Comparison of ENCODE assay signal across 22 mouse cellular contexts in the genomic region with DNA sequence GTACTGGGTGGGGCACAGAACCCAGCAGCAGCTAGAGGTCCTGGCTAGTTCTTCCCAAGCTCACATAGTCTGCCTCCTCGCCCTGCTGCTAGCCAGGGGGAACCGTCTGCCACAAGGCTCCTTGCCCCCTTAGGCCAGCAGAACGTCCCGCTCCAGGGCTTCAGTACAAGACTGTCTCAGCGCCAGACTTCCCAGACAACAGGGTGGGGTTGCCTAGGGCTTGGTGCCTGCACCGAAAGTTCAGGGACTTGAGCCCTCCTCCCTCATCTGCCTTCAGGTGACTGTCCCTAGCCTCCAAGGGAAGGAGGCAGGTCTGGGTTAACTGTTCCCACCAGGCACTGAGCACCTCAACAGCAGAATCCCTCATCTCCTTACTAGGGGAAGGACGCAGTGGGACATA. TPM values are rescaled to one million over a fixed set of nuclear protein-coding genes. Genes with fewer than 3 reads are reported as not detected.
DNase-seq lines count a peak whose midpoint lies in the region; ATAC-seq and TF ChIP-seq lines count a peak whose summit lies in the region.
"Had no signal": no experiment of that assay in that cellular context is flagged by ENCODE, and none has a peak within 500 bp of the region (broad histone marks: within the 10 kb centered on the region; RNA-seq: fewer than 3 reads in every experiment).

No protein-coding gene starts in this region.

- H3K27me3 ChIP-seq in forebrain, embryonic 11.5 days (ENCODE audit: control insufficient read depth, insufficient read depth, low read length): no peaks in the 10 kb centered on the region
- no peaks in the 10 kb centered on the region for H3K27me3 ChIP-seq in forebrain, embryonic 16.5 days (replicated peaks; ENCODE audit: control insufficient read depth, insufficient read depth, low read length)
- no peaks in the 10 kb centered on the region for H3K27me3 ChIP-seq in embryonic facial prominence, embryonic 10.5 days (replicated peaks; ENCODE audit: low read depth, poor library complexity, severe bottlenecking)
- H3K27me3 ChIP-seq: hindbrain, embryonic 15.5 days; limb, embryonic 13.5 days; liver, embryonic 15.5 days; neural tube, embryonic 13.5 days had no signal

- H3K4me3 ChIP-seq in forebrain, embryonic 11.5 days (ENCODE audit: low read depth, low read length): no peak overlapping the region
- H3K4me3 ChIP-seq in forebrain, embryonic 16.5 days (replicated peaks; ENCODE audit: low read length): no peak overlapping the region
- no peak overlapping the region for H3K4me3 ChIP-seq in lung, adult 2 months (replicated peaks; ENCODE audit: extremely low read depth, low read depth, low read length)
- H3K4me3 ChIP-seq in embryonic facial prominence, embryonic 10.5 days: no peak overlapping the region
- H3K4me3 ChIP-seq: hindbrain, embryonic 15.5 days; limb, embryonic 13.5 days; liver, embryonic 15.5 days; megakaryocyte, embryonic 14.5 days; neural tube, embryonic 13.5 days had no signal

- no peak overlapping the region for H3K4me2 ChIP-seq in forebrain, embryonic 11.5 days (ENCODE audit: low read depth, low read length, severe bottlenecking)
- H3K4me2 ChIP-seq in forebrain, embryonic 16.5 days (ENCODE audit: low read length): no peak overlapping the region
- H3K4me2 ChIP-seq: hindbrain, embryonic 15.5 days; limb, embryonic 13.5 days; liver, embryonic 15.5 days; neural tube, embryonic 13.5 days had no signal

- H3K27ac ChIP-seq in forebrain, embryonic 11.5 days (ENCODE audit: low read depth, low read length): no peak overlapping the region
- no peak overlapping the region for H3K27ac ChIP-seq in forebrain, embryonic 16.5 days (ENCODE audit: low read length)
- peak overlapping the region; percentile 36; the same call in 1 of the 2 replicates for H3K27ac ChIP-seq in embryonic facial prominence, embryonic 10.5 days (replicated peaks)
- H3K27ac ChIP-seq: hindbrain, embryonic 15.5 days; limb, embryonic 13.5 days; liver, embryonic 15.5 days; neural tube, embryonic 13.5 days had no signal

- no peaks in the 10 kb centered on the region for H3K4me1 ChIP-seq in forebrain, embryonic 11.5 days (replicated peaks; ENCODE audit: control insufficient read depth, insufficient read depth, low read length)
- no peaks in the 10 kb centered on the region for H3K4me1 ChIP-seq in forebrain, embryonic 16.5 days (replicated peaks; ENCODE audit: control insufficient read depth, insufficient read depth, low read length)
- H3K4me1 ChIP-seq in lung, adult 2 months (ENCODE audit: control insufficient read depth, insufficient read depth, low read length): peaks cover 41% of the 10 kb centered on the region
- peaks cover 44% of the 10 kb centered on the region for H3K4me1 ChIP-seq in embryonic facial prominence, embryonic 10.5 days

- no peak for TF ChIP-seq POLR2A in lung, adult 2 months (IDR thresholded peaks at IDR 0.05; ENCODE audit: borderline replicate concordance, extremely low read depth, low read depth, low read length)

- ATAC-seq in forebrain, embryonic 11.5 days (replicated peaks; ENCODE audit: low FRiP score): no peak
- no peak for ATAC-seq in forebrain, embryonic 16.5 days
- no peak for ATAC-seq in frontal cortex, adult (ENCODE audit: low TSS enrichment)
- ATAC-seq: forebrain, embryonic 14.5 days had no signal

- H3K9me3 ChIP-seq in forebrain, embryonic 11.5 days (ENCODE audit: control insufficient read depth, low read length): no peaks in the 10 kb centered on the region
- no peaks in the 10 kb centered on the region for H3K9me3 ChIP-seq in forebrain, embryonic 16.5 days (ENCODE audit: control insufficient read depth, low read length)
- no peaks in the 10 kb centered on the region for H3K9me3 ChIP-seq in embryonic facial prominence, embryonic 10.5 days
- H3K9me3 ChIP-seq: hindbrain, embryonic 15.5 days; limb, embryonic 13.5 days; liver, embryonic 15.5 days; megakaryocyte, embryonic 14.5 days; neural tube, embryonic 13.5 days had no signal

- DNase-seq in forebrain, embryonic 11.5 days (ENCODE audit: low spot score): peak; percentile 39
- peak; percentile 29 for DNase-seq in lung, postnatal 10 days
- no peak for DNase-seq in lung, adult 2 months
- no peak for DNase-seq in embryonic facial prominence, embryonic 10.5 days (ENCODE audit: low spot score)
- peak; percentile 36 for DNase-seq in thymus, postnatal 14 days
- no peak for DNase-seq in Muller cell, postnatal 12 days (ENCODE audit: inconsistent ontology term)
- DNase-seq: adrenal gland, postnatal 36 days; cerebellum, adult 9-10 months; kidney, adult 18-20 months; kidney, postnatal 10 days; lung, postnatal 14 days had no signal

- 76% methylated on average over 7 of the region's 7 CpGs for WGBS in forebrain, embryonic 11.5 days
- 80% methylated on average over 7 of the region's 7 CpGs for WGBS in forebrain, embryonic 16.5 days
- WGBS in lung, adult 2 months: 62% methylated on average over 7 of the region's 7 CpGs
- 80% methylated on average over 7 of the region's 7 CpGs for WGBS in embryonic facial prominence, embryonic 10.5 days

- no peaks in the 10 kb centered on the region for H3K36me3 ChIP-seq in forebrain, embryonic 11.5 days (ENCODE audit: control insufficient read depth, insufficient read depth, low read length)
- no peaks in the 10 kb centered on the region for H3K36me3 ChIP-seq in forebrain, embryonic 16.5 days (ENCODE audit: control insufficient read depth, insufficient read depth)
- H3K36me3 ChIP-seq in embryonic facial prominence, embryonic 10.5 days (replicated peaks): peaks cover 14% of the 10 kb centered on the region
- H3K36me3 ChIP-seq: hindbrain, embryonic 15.5 days; liver, embryonic 15.5 days; neural tube, embryonic 13.5 days had no signal

- TF ChIP-seq CTCF in lung, adult 2 months (IDR thresholded peaks at IDR 0.05; ENCODE audit: insufficient read depth, low read length): no peak

- no peak overlapping the region for H3K9ac ChIP-seq in forebrain, embryonic 11.5 days (ENCODE audit: low read length)
- H3K9ac ChIP-seq in forebrain, embryonic 16.5 days (replicated peaks; ENCODE audit: low read depth, low read length): no peak overlapping the region
- H3K9ac ChIP-seq: hindbrain, embryonic 15.5 days; limb, embryonic 13.5 days; liver, embryonic 15.5 days had no signal

RNA-seq across cellular contexts. Expression of gene Tcf7, which starts 17.9 kb away (rescaled TPM):
- 9.5 and 9.6 TPM in 2 replicates for polyA plus RNA-seq in forebrain, embryonic 11.5 days (2014; fragmentation: Nextera tagmentation; extraction: Ambion mirVana)
- polyA plus RNA-seq in forebrain, embryonic 16.5 days (2015; fragmentation: Nextera tagmentation; extraction: Ambion mirVana): 2.7 and 4.8 TPM in 2 replicates
- polyA plus RNA-seq in lung, adult 2 months (2012; rRNA removed): 26.8 and 30.2 TPM in 2 replicates
- 11.3 and 13.0 TPM in 2 replicates for polyA plus RNA-seq in embryonic facial prominence, embryonic 10.5 days (2016; fragmentation: Nextera tagmentation; extraction: Ambion mirVana)

RNA-seq across cellular contexts. Expression of gene Skp1a, which starts 33.1 kb away (rescaled TPM):
- polyA plus RNA-seq in forebrain, embryonic 11.5 days (2014; fragmentation: Nextera tagmentation; extraction: Ambion mirVana): 855 and 927 TPM in 2 replicates
- polyA plus RNA-seq in forebrain, embryonic 16.5 days (2015; fragmentation: Nextera tagmentation; extraction: Ambion mirVana): 1,143 and 1,208 TPM in 2 replicates
- polyA plus RNA-seq in lung, adult 2 months (2012; rRNA removed): 13.0 and 25.8 TPM in 2 replicates
- polyA plus RNA-seq in embryonic facial prominence, embryonic 10.5 days (2016; fragmentation: Nextera tagmentation; extraction: Ambion mirVana): 938 and 966 TPM in 2 replicates

RNA-seq across cellular contexts. Expression of gene Olfr1371, which starts 51.1 kb away (rescaled TPM):
- not detected in 2 replicates for polyA plus RNA-seq in forebrain, embryonic 11.5 days (2014; fragmentation: Nextera tagmentation; extraction: Ambion mirVana)
- polyA plus RNA-seq in forebrain, embryonic 16.5 days (2015; fragmentation: Nextera tagmentation; extraction: Ambion mirVana): not detected in 2 replicates
- polyA plus RNA-seq in lung, adult 2 months (2012; rRNA removed): not detected in 2 replicates
- not detected in 2 replicates for polyA plus RNA-seq in embryonic facial prominence, embryonic 10.5 days (2016; fragmentation: Nextera tagmentation; extraction: Ambion mirVana)
- polyA plus RNA-seq: cortical plate, adult 2 months; forebrain, embryonic 14.5 days; heart, postnatal 0 days; hindbrain, embryonic 15.5 days; limb, embryonic 13.5 days; liver, embryonic 15.5 days; midbrain, postnatal 0 days; neural tube, embryonic 13.5 days had no signal

Comparison
In these comparisons a context has a peak if more than half of its experiments do, and no peak if none do; other contexts are left out.
1. DNase-seq: peak in forebrain, embryonic 11.5 days (single experiment), lung, postnatal 10 days (single experiment) and thymus, postnatal 14 days (single experiment); none in lung, adult 2 months (single experiment), embryonic facial prominence, embryonic 10.5 days (single experiment) and Muller cell, postnatal 12 days (single experiment).
2. RNA of gene Skp1a, which starts 33.1 kb away (polyA plus RNA-seq): 1,143 to 1,208 TPM in forebrain, embryonic 16.5 days, 938 to 966 TPM in embryonic facial prominence, embryonic 10.5 days and 855 to 927 TPM in forebrain, embryonic 11.5 days; 13.0 to 25.8 TPM in lung, adult 2 months; every median in the first group is over 10 times any median in the second.